Mouse (Mus musculus) small intestine, adult 2 months (tissue): ENCODE measurements at regions not wholly inside any gene's neighbourhood (a gene's known extent, or its start where the extent isn't known, plus 50 kb on each side); places are given as distances from the start of the nearest gene placed in this dataset.

Experiments used
- CTCF ChIP-seq: fragments of 200-500 bp; IDR thresholded peaks from 2 replicates; pipeline ENCODE4 v1.5.1; 2012; ENCODE audit warnings: low read depth, mild to moderate bottlenecking, control low read depth, inconsistent platforms, low read length, moderate library complexity, mixed read lengths; ENCODE audit not compliant: insufficient replicate concordance, insufficient read length; ENCODE audit errors: extremely low read depth
- POLR2A ChIP-seq: fragments of 200-500 bp; IDR thresholded peaks from 2 replicates; pipeline ENCODE4 v1.6.1; 2012; ENCODE audit warnings: low read depth, mild to moderate bottlenecking, control low read depth, inconsistent platforms, low read length, moderate library complexity

DNA sequence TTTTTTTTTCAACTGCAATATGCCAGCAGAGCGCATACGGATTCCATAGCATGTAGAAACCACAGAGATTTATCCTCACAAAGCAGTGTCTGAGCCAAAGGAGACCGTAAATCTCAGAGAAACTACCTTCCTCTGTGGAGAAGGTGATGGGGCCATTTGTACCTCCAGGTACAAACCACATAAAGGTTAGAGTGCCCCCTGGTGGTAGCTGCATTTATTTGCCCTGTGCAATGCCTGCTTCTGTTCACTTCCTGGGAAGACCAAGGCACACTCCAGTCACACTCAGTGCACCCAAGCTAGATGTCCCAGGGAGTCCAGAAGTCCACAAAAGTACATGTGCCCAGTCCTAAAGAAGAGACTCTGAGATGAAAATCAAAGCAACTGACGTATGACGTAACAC lies 104.1 kb upstream of the Dock1 start:
- TF ChIP-seq CTCF (peak; percentile 34; the same call in 1 of the 2 replicates), POLR2A (no peak)
